Mouse (Mus musculus): ENCODE results near the gene Mterf1b.

GRCm38 (mm10) chr5:4195086-4195485, 2.9 kb downstream of the Mterf1b start:
- TF ChIP-seq CTCF (IDR thresholded peaks at IDR 0.05; ENCODE audit: low read depth) (no peak), EP300 (IDR thresholded peaks at IDR 0.05; ENCODE audit: low read depth) (no peak)
